Mouse (Mus musculus): Measurements from ENCODE around the gene Gapvd1. TPM values are rescaled to one million over a fixed set of nuclear protein-coding genes. Genes with fewer than 3 reads are reported as not detected.

Gene Gapvd1
- total RNA-seq, 2 experiments from 2014 or later = 56.7 to 65.5 TPM

- ATAC-seq (replicated peaks; ENCODE audit: poor library complexity, severe bottlenecking) = no peak; the same call in 1 of the 2 replicates
These were observed 27.8 kb downstream of the Gapvd1 start for GRCm38 (mm10) chr2:34727045-34727728.

- peak; percentile 78 for ATAC-seq (replicated peaks; ENCODE audit: poor library complexity, severe bottlenecking)
These were observed 29.8 kb downstream of the Gapvd1 start for GRCm38 (mm10) chr2:34725269-34725668.

- ATAC-seq (replicated peaks; ENCODE audit: poor library complexity, severe bottlenecking) = no peak
These were observed 36.8 kb downstream of the Gapvd1 start for GRCm38 (mm10) chr2:34718196-34718595.

- ATAC-seq (replicated peaks; ENCODE audit: poor library complexity, severe bottlenecking) = no peak
These were observed 43.1 kb downstream of the Gapvd1 start for GRCm38 (mm10) chr2:34711904-34712303.

GRCm38 (mm10) chr2:34708675-34709074 is 46.4 kb downstream of the Gapvd1 start:
- ATAC-seq (replicated peaks; ENCODE audit: poor library complexity, severe bottlenecking) = no peak

GRCm38 (mm10) chr2:34696592-34696991 is 58.4 kb downstream of the Gapvd1 start:
- no peak for ATAC-seq (replicated peaks; ENCODE audit: poor library complexity, severe bottlenecking)

GRCm38 (mm10) chr2:34692861-34693260 is 62.2 kb downstream of the Gapvd1 start:
- ATAC-seq (replicated peaks; ENCODE audit: poor library complexity, severe bottlenecking) = no peak

GRCm38 (mm10) chr2:34684076-34684870 is 70.8 kb downstream of the Gapvd1 start:
- no peak for ATAC-seq (replicated peaks; ENCODE audit: poor library complexity, severe bottlenecking)

- no peak for ATAC-seq (replicated peaks; ENCODE audit: poor library complexity, severe bottlenecking)
These were observed 77.1 kb downstream of the Gapvd1 start for GRCm38 (mm10) chr2:34677976-34678375.

GRCm38 (mm10) chr2:34677061-34677460 is 78.0 kb downstream of the Gapvd1 start:
- no peak for ATAC-seq (replicated peaks; ENCODE audit: poor library complexity, severe bottlenecking)

GRCm38 (mm10) chr2:34673846-34674245 is 81.2 kb downstream of the Gapvd1 start:
- ATAC-seq (replicated peaks; ENCODE audit: poor library complexity, severe bottlenecking) = no peak

- ATAC-seq (replicated peaks; ENCODE audit: poor library complexity, severe bottlenecking) = peak; percentile 66
These were observed 83.5 kb downstream of the Gapvd1 start for GRCm38 (mm10) chr2:34671385-34672026.

GRCm38 (mm10) chr2:34670470-34670869 is 84.6 kb downstream of the Gapvd1 start:
- no peak for ATAC-seq (replicated peaks; ENCODE audit: poor library complexity, severe bottlenecking)

- ATAC-seq (replicated peaks; ENCODE audit: poor library complexity, severe bottlenecking) = no peak
These were observed 85.8 kb downstream of the Gapvd1 start for GRCm38 (mm10) chr2:34669203-34669746.

- ATAC-seq (replicated peaks; ENCODE audit: poor library complexity, severe bottlenecking) = no peak
These were observed 86.4 kb downstream of the Gapvd1 start for GRCm38 (mm10) chr2:34668440-34669191.

GRCm38 (mm10) chr2:34667820-34668219 is 87.2 kb downstream of the Gapvd1 start:
- ATAC-seq (replicated peaks; ENCODE audit: poor library complexity, severe bottlenecking) = no peak

- ATAC-seq (replicated peaks; ENCODE audit: poor library complexity, severe bottlenecking) = no peak
These were observed 107.6 kb downstream of the Gapvd1 start for GRCm38 (mm10) chr2:34647410-34647809.

- ATAC-seq (replicated peaks; ENCODE audit: poor library complexity, severe bottlenecking) = no peak
These were observed 108.5 kb downstream of the Gapvd1 start for GRCm38 (mm10) chr2:34646541-34646865.

- ATAC-seq (replicated peaks; ENCODE audit: poor library complexity, severe bottlenecking) = peak; percentile 89
These were observed 109.0 kb downstream of the Gapvd1 start for GRCm38 (mm10) chr2:34645851-34646540.

Data from granulocyte monocyte progenitor cell, adult 5-6 weeks (primary cell).